Mouse (Mus musculus): ENCODE results near the gene Spata3. TPM values are rescaled to one million over a fixed set of nuclear protein-coding genes. Genes with fewer than 3 reads are reported as not detected.
"Not testable (repeated sequence)": the region's sequence is repeated elsewhere in the genome, so short reads cannot be mapped to it uniquely, and the experiment has no call there.

Spata3 gene
- polyA plus RNA-seq, 1 experiment from 2014 or later: 0.67 TPM

- Histone ChIP-seq H3K4me2 (ENCODE audit: low read length) (no peak overlapping the region), H3K4me1 (ENCODE audit: control insufficient read depth, insufficient read depth, low read length) (no peaks in the 10 kb centered on the region), H3K4me3 (ENCODE audit: low read depth, low read length) (no peak overlapping the region), H3K36me3 (ENCODE audit: control insufficient read depth, insufficient read depth, low read length) (no peaks in the 10 kb centered on the region), H3K9me3 (replicated peaks; ENCODE audit: control insufficient read depth, low read length, poor library complexity, severe bottlenecking) (no peaks in the 10 kb centered on the region), H3K27ac (ENCODE audit: low read length) (no peak overlapping the region), H3K27me3 (ENCODE audit: control insufficient read depth, insufficient read depth, low read depth, low read length) (no peaks in the 10 kb centered on the region), H3K9ac (ENCODE audit: low read depth, low read length) (no peak overlapping the region)
- WGBS: 76% methylated on average over 4 of the region's 4 CpGs
- ATAC-seq: no peak
Measured at GRCm38 (mm10) chr1:85988351-85988750, 28.3 kb upstream of the Spata3 start.

DNA sequence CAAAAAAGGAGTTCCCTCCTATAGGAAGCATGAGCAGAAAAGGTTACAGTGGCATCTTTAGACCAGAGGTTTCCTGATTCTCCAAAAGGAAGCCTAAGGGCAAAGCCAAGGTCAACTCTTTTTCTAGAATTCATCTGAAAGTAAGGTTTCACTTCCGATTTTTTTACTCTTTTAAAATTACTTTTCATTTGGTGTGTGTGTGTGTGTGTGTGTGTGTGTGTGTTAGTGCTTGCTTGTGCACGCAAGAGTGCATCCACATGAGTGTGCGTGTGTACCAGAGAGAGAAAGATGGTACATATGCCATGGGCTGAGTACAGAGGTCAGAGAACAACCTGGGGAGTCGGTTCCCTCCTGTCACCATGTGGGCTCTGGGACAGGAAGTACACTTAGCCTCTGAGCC lies 27.7 kb upstream of the Spata3 start:
- 87% methylated on average over 4 of the region's 4 CpGs for WGBS
- H3K4me2 ChIP-seq (ENCODE audit: low read length); H3K9ac ChIP-seq (ENCODE audit: low read depth, low read length); H3K4me3 ChIP-seq (ENCODE audit: low read depth, low read length); H3K36me3 ChIP-seq (ENCODE audit: control insufficient read depth, insufficient read depth, low read length); H3K27ac ChIP-seq (ENCODE audit: low read length); H3K9me3 ChIP-seq (replicated peaks; ENCODE audit: control insufficient read depth, low read length, poor library complexity, severe bottlenecking); ATAC-seq; H3K27me3 ChIP-seq (ENCODE audit: control insufficient read depth, insufficient read depth, low read depth, low read length); H3K4me1 ChIP-seq (ENCODE audit: control insufficient read depth, insufficient read depth, low read length): not testable (repeated sequence)

DNA sequence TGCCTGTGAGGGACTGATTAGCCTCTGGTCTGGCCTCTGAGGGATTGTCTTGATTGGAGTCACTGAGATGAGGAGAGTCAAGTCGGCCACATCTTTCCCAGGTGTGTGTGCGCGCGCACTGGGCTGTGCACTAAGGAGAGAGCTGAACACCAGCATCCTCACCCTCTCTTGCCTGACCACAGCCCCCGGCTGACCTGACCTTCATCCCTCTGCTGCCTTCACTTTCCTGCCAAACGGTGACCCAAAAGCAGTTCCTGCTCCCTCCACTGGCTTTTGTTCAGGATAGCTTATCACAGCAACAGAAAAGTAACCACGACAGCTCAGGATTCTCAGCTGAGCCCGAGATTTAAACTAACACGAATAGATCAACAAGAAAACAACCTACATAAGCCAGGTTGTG lies 24.4 kb upstream of the Spata3 start:
- H3K9ac ChIP-seq (ENCODE audit: low read depth, low read length): no peak overlapping the region
- H3K4me3 ChIP-seq (ENCODE audit: low read depth, low read length): no peak overlapping the region
- H3K36me3 ChIP-seq (ENCODE audit: control insufficient read depth, insufficient read depth, low read length): no peaks in the 10 kb centered on the region
- no peak overlapping the region for H3K4me2 ChIP-seq (ENCODE audit: low read length)
- no peaks in the 10 kb centered on the region for H3K27me3 ChIP-seq (ENCODE audit: control insufficient read depth, insufficient read depth, low read depth, low read length)
- no peaks in the 10 kb centered on the region for H3K9me3 ChIP-seq (replicated peaks; ENCODE audit: control insufficient read depth, low read length, poor library complexity, severe bottlenecking)
- WGBS: 78% methylated on average over 9 of the region's 9 CpGs
- ATAC-seq: no peak
- no peaks in the 10 kb centered on the region for H3K4me1 ChIP-seq (ENCODE audit: control insufficient read depth, insufficient read depth, low read length)
- no peak overlapping the region for H3K27ac ChIP-seq (ENCODE audit: low read length)

DNA sequence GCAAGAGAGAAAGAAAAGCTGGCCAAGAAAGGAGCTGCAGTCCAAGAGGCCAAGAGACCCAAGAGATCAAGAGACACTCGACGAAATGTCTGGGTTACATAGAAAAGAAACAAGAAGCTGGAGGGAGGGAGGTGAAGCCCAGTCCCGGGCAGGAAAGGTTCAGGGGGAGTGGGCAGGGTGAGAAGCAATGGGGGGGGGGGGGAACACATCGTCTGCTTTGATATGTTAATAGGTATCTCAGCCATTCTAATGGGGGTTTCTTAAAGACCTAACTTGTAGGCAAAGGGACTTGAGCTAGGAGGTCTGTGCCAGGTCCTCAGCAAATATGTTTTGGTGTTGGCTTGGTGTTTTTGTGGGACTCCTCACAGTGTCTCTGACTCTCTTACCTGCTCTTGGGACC lies 23.1 kb upstream of the Spata3 start:
- no peak for ATAC-seq
- 82% methylated on average over 3 of the region's 4 CpGs for WGBS
- Histone ChIP-seq H3K9ac (ENCODE audit: low read depth, low read length) (no peak overlapping the region), H3K4me2 (ENCODE audit: low read length) (no peak overlapping the region), H3K4me1 (ENCODE audit: control insufficient read depth, insufficient read depth, low read length) (no peaks in the 10 kb centered on the region), H3K27me3 (ENCODE audit: control insufficient read depth, insufficient read depth, low read depth, low read length) (no peaks in the 10 kb centered on the region), H3K27ac (ENCODE audit: low read length) (no peak overlapping the region), H3K9me3 (replicated peaks; ENCODE audit: control insufficient read depth, low read length, poor library complexity, severe bottlenecking) (no peaks in the 10 kb centered on the region), H3K4me3 (ENCODE audit: low read depth, low read length) (no peak overlapping the region), H3K36me3 (ENCODE audit: control insufficient read depth, insufficient read depth, low read length) (no peaks in the 10 kb centered on the region)

GRCm38 (mm10) chr1:85997221-85997620 lies 19.4 kb upstream of the Spata3 start:
- Histone ChIP-seq H3K4me3 (ENCODE audit: low read depth, low read length) (no peak overlapping the region), H3K9ac (ENCODE audit: low read depth, low read length) (no peak overlapping the region), H3K27ac (ENCODE audit: low read length) (no peak overlapping the region), H3K4me2 (ENCODE audit: low read length) (no peak overlapping the region), H3K4me1 (ENCODE audit: control insufficient read depth, insufficient read depth, low read length) (no peaks in the 10 kb centered on the region), H3K36me3 (ENCODE audit: control insufficient read depth, insufficient read depth, low read length) (no peaks in the 10 kb centered on the region), H3K9me3 (replicated peaks; ENCODE audit: control insufficient read depth, low read length, poor library complexity, severe bottlenecking) (no peaks in the 10 kb centered on the region), H3K27me3 (ENCODE audit: control insufficient read depth, insufficient read depth, low read depth, low read length) (no peaks in the 10 kb centered on the region)
- 100% methylated on average over 1 of the region's 1 CpGs for WGBS
- no peak for ATAC-seq

DNA sequence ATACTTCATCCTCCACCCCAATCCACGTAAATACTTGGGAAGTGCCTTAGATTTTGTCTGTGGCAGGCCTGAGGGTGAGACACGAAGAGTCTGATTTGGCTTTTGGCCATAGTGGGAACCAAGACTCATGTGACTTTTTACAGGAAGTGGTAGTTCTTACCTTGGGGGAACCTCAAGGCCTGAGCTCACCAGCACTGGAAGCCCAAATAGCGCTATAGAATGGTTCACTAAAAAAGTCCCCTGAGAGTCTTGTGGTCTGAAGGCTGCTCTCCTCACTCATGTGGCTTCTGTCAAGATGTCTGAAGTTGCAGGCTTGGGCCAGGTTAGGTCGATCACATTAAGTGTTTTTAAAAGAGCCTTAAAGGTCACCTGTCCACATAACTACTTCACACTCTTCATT lies 18.6 kb upstream of the Spata3 start:
- Histone ChIP-seq H3K36me3 (ENCODE audit: control insufficient read depth, insufficient read depth, low read length) (no peaks in the 10 kb centered on the region), H3K9ac (ENCODE audit: low read depth, low read length) (no peak overlapping the region), H3K9me3 (replicated peaks; ENCODE audit: control insufficient read depth, low read length, poor library complexity, severe bottlenecking) (no peaks in the 10 kb centered on the region), H3K4me2 (ENCODE audit: low read length) (no peak overlapping the region), H3K4me1 (ENCODE audit: control insufficient read depth, insufficient read depth, low read length) (no peaks in the 10 kb centered on the region), H3K27ac (ENCODE audit: low read length) (no peak overlapping the region), H3K4me3 (ENCODE audit: low read depth, low read length) (no peak overlapping the region), H3K27me3 (ENCODE audit: control insufficient read depth, insufficient read depth, low read depth, low read length) (no peaks in the 10 kb centered on the region)
- no peak for ATAC-seq
- 89% methylated on average over 4 of the region's 4 CpGs for WGBS

DNA sequence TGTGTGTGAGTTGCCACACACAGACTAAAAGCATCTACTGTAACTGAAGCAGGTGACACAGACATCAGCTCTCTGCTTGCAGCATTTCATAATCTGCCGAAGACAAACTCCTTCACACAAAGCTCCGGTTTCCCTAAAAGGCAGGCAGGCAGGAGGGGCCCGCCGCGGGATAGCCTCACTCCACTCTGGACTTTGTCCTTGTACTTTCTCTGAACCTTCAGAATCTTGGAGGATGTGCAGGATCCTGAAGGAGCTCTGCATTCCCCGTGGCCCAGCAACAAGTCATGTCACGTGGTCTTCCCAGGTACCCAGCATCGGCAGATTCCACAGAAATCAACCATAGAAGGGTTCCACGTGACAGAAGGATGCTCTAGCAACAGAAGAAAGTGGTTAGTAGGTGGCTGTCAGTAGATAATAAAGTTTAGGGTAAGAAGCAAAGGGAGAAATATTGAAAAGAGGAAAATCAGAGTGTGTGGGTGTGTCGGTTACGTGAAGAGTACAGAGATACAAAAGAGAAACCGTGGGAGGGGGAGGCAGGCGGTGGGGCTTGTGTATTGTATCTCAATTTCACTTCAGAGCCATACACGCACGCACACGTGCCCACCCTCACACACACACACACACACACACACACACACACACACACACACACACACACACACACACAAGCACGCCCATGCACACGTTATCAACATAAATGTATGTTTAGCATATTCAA lies 16.6 kb upstream of the Spata3 start:
- Histone ChIP-seq H3K9me3 (replicated peaks; ENCODE audit: control insufficient read depth, low read length, poor library complexity, severe bottlenecking) (no peaks in the 10 kb centered on the region), H3K9ac (ENCODE audit: low read depth, low read length) (no peak overlapping the region), H3K4me1 (ENCODE audit: control insufficient read depth, insufficient read depth, low read length) (no peaks in the 10 kb centered on the region), H3K36me3 (ENCODE audit: control insufficient read depth, insufficient read depth, low read length) (no peaks in the 10 kb centered on the region), H3K4me3 (ENCODE audit: low read depth, low read length) (no peak overlapping the region), H3K27ac (ENCODE audit: low read length) (no peak overlapping the region), H3K27me3 (ENCODE audit: control insufficient read depth, insufficient read depth, low read depth, low read length) (no peaks in the 10 kb centered on the region), H3K4me2 (ENCODE audit: low read length) (no peak overlapping the region)
- WGBS: 82% methylated on average over 18 of the region's 18 CpGs
- no peak for ATAC-seq

GRCm38 (mm10) chr1:86005540-86005939 lies 11.1 kb upstream of the Spata3 start:
- Histone ChIP-seq H3K27me3 (ENCODE audit: control insufficient read depth, insufficient read depth, low read depth, low read length) (no peaks in the 10 kb centered on the region), H3K4me1 (ENCODE audit: control insufficient read depth, insufficient read depth, low read length) (no peaks in the 10 kb centered on the region; the same call in 1 of the 2 replicates), H3K27ac (ENCODE audit: low read length) (no peak overlapping the region), H3K4me2 (ENCODE audit: low read length) (no peak overlapping the region), H3K4me3 (ENCODE audit: low read depth, low read length) (no peak overlapping the region), H3K36me3 (ENCODE audit: control insufficient read depth, insufficient read depth, low read length) (no peaks in the 10 kb centered on the region), H3K9ac (ENCODE audit: low read depth, low read length) (no peak overlapping the region), H3K9me3 (replicated peaks; ENCODE audit: control insufficient read depth, low read length, poor library complexity, severe bottlenecking) (no peaks in the 10 kb centered on the region)
- ATAC-seq: no peak
- 92% methylated on average over 10 of the region's 10 CpGs for WGBS

- 91% methylated on average over 6 of the region's 6 CpGs for WGBS
Measured at GRCm38 (mm10) chr1:86006040-86006439, 10.6 kb upstream of the Spata3 start.

More at GRCm38 (mm10) chr1:86006040-86006439, 10.6 kb upstream of the Spata3 start:
- Histone ChIP-seq H3K27me3 (ENCODE audit: control insufficient read depth, insufficient read depth, low read depth, low read length) (no peaks in the 10 kb centered on the region), H3K9me3 (replicated peaks; ENCODE audit: control insufficient read depth, low read length, poor library complexity, severe bottlenecking) (no peaks in the 10 kb centered on the region), H3K4me3 (ENCODE audit: low read depth, low read length) (no peak overlapping the region), H3K4me2 (ENCODE audit: low read length) (no peak overlapping the region), H3K4me1 (ENCODE audit: control insufficient read depth, insufficient read depth, low read length) (no peaks in the 10 kb centered on the region; the same call in 1 of the 2 replicates), H3K9ac (ENCODE audit: low read depth, low read length) (no peak overlapping the region), H3K36me3 (ENCODE audit: control insufficient read depth, insufficient read depth, low read length) (no peaks in the 10 kb centered on the region), H3K27ac (ENCODE audit: low read length) (no peak overlapping the region)
- no peak for ATAC-seq

Measured in midbrain, embryonic 16.5 days (tissue).